Mouse (Mus musculus) kidney, postnatal 0 days (tissue): ENCODE measurements around the gene Shmt2. TPM values are rescaled to one million over a fixed set of nuclear protein-coding genes. Genes with fewer than 3 reads are reported as not detected.
A peak's percentile ranks its signal among the peaks of the same experiment; 100 is the strongest.

Source experiments
- ATAC-seq: fragments of 200-750 bp; cut with Nextera tagmentation; replicated peaks from 2 replicates; pipeline ENCODE4 v1.8.0; 2017; ENCODE audit warnings: low read depth, moderate number of reproducible peaks, moderate TSS enrichment, moderate library complexity; ENCODE audit not compliant: low FRiP score
- DNase-seq: peaks from one replicate; pipeline ENCODE4 v3.0.0-alpha.2; 2016; ENCODE audit warnings: low spot score
- H3K27ac ChIP-seq: fragments of 300-500 bp; sonication (generic); 2 replicates; pipeline ENCODE4 v1.5.1; 2014; ENCODE audit warnings: mild to moderate bottlenecking
- H3K27me3 ChIP-seq: fragments of 300-500 bp; sonication (generic); 2 replicates; pipeline ENCODE4 v1.6.1; 2014; ENCODE audit warnings: low read length, mixed read lengths; ENCODE audit not compliant: insufficient read depth
- H3K36me3 ChIP-seq: fragments of 300-500 bp; sonication (generic); 2 replicates; pipeline ENCODE4 v1.6.1; 2014; ENCODE audit warnings: low read length, mixed read lengths; ENCODE audit not compliant: insufficient read depth
- H3K4me1 ChIP-seq: fragments of 300-500 bp; sonication (generic); replicated peaks from 2 replicates; pipeline ENCODE4 v1.6.1; 2014; ENCODE audit warnings: antibody characterized with exemption, low read length, mixed read lengths; ENCODE audit not compliant: insufficient read depth
- H3K4me2 ChIP-seq: fragments of 300-500 bp; sonication (generic); 2 replicates; pipeline ENCODE4 v1.6.1; 2014; ENCODE audit warnings: mild to moderate bottlenecking, low read length, moderate library complexity, mixed read lengths
- H3K4me3 ChIP-seq: fragments of 300-500 bp; sonication (generic); replicated peaks from 2 replicates; pipeline ENCODE4 v1.5.1; 2014; ENCODE audit warnings: low read depth, low read length
- H3K9ac ChIP-seq: fragments of 300-500 bp; sonication (generic); 2 replicates; pipeline ENCODE4 v1.6.1; 2014; ENCODE audit warnings: low read depth, low read length
- H3K9me3 ChIP-seq: fragments of 300-500 bp; sonication (generic); replicated peaks from 2 replicates; pipeline ENCODE4 v1.6.1; 2016; ENCODE audit warnings: low read length, inconsistent platforms, mixed read lengths
- CTCF ChIP-seq: IDR thresholded peaks from 2 replicates; pipeline ENCODE4 v1.5.1; 2016; ENCODE audit warnings: antibody characterized with exemption, low read depth, mild to moderate bottlenecking, moderate library complexity
- WGBS: fragments of 180-500 bp; shearing (Covaris S2); extraction: QIAGEN DNeasy Blood & Tissue Kit; methylation state at CpG from one replicate; pipeline ENCODE4 v1.1.7; 2014; 5-methylcytosine and 5-hydroxymethylcytosine counted together
- polyA plus RNA-seq: library from polyadenylated mRNA; unstranded; fragments of >200 nt; fragmentation: Nextera tagmentation; extraction: Ambion mirVana; gene quantifications from 2 replicates; pipeline ENCODE4 v1.2.1, GENCODE M21; 2015

The Shmt2 gene
- polyA plus RNA-seq, 1 experiment from 2014 or later = 71.1 TPM

DNA sequence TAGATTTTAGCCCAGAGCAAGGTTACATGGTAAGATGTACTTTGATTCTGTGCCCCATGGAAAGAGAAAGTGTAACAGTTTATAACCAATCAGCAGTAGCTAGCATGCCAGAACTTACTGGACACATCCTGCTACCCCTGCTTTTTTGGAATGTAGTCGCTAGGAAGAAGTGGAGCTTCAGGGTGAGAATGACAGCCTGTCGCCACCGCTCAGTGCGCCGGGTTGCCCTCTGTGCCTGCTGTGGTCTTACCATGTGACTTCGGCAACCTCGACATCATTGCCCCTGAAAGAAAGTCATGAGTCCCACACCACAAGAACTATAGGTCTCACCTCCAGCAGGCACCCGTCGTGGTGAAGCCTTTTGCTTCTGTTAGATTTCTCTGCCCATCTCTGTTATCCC lies 49.5 kb downstream of the Shmt2 start:
- Histone ChIP-seq H3K9me3 (no peaks in the 10 kb centered on the region), H3K27me3 (no peaks in the 10 kb centered on the region), H3K9ac (no peak overlapping the region), H3K4me2 (no peak overlapping the region), H3K4me3 (no peak overlapping the region), H3K27ac (no peak overlapping the region), H3K36me3 (peaks cover 23% of the 10 kb centered on the region), H3K4me1 (no peaks in the 10 kb centered on the region; the same call in 1 of the 2 replicates)
- DNase-seq = no peak
- TF ChIP-seq CTCF = no peak
- WGBS = 86% methylated on average over 9 of the region's 9 CpGs
- ATAC-seq = no peak

DNA sequence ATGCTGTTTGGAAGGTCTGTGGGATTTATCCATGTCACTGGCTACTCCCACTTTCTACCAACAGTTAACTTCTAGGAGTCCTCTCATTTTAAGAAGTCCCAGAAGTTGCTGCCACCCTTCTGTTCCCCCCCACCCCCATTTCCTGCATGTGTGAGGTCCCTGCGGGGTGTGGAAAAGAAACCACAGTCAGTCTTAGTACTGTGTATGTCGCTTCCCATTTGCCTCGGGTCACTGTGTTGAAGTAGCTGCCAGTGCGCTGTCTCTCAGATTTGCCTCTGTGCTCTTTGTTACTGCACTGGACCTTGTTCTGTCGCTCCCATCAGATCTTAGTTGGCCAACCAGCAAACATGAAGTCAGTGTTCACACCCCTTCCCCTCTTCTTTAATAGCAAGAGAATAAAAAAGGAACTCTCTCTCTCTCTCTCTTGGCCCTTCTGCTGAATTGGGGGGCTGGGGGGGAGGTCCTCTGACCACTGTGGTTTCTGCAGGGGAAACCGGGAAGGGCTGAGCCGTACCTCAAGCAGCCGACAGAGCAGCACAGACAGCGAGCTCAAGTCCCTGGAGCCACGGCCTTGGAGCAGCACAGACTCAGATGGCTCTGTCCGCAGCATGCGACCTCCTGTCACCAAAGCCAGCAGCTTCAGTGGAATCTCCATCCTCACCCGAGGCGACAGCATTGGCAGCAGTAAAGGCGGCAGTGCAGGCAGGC lies 50.8 kb downstream of the Shmt2 start:
- H3K4me2 ChIP-seq = no peak overlapping the region

More for the DNA sequence above, 50.8 kb downstream of the Shmt2 start:
- H3K4me3 ChIP-seq = no peak overlapping the region
- no peaks in the 10 kb centered on the region for H3K27me3 ChIP-seq
- peaks cover 28% of the 10 kb centered on the region for H3K36me3 ChIP-seq
- WGBS = 54% methylated on average over 15 of the region's 15 CpGs
- DNase-seq (peak; percentile 61), ATAC-seq (no peak)
- no peak overlapping the region for H3K9ac ChIP-seq
- TF ChIP-seq CTCF = no peak
- H3K4me1 ChIP-seq = no peaks in the 10 kb centered on the region; the same call in 1 of the 2 replicates
- no peaks in the 10 kb centered on the region for H3K9me3 ChIP-seq
- peak overlapping the region; percentile 50; the same call in 1 of the 2 replicates for H3K27ac ChIP-seq

Other genes with a start within 250 kb of the Shmt2 start
- gene Mbd6, start 233.4 kb downstream of the Shmt2 start, polyA plus RNA-seq = 10.5 and 10.7 TPM in 2 replicates
- gene Mars, start 210.7 kb downstream of the Shmt2 start, polyA plus RNA-seq = 99.1 and 103 TPM in 2 replicates
- gene Arhgap9, start 200.5 kb downstream of the Shmt2 start, polyA plus RNA-seq = 3.7 and 3.8 TPM in 2 replicates
- gene Gli1, start 180.5 kb downstream of the Shmt2 start, polyA plus RNA-seq = 3.3 and 4.1 TPM in 2 replicates
- not detected in 2 replicates for gene Inhbe, start 168.0 kb downstream of the Shmt2 start, polyA plus RNA-seq
- 0.14 and 0.23 TPM in 2 replicates for gene Inhbc, start 152.0 kb downstream of the Shmt2 start, polyA plus RNA-seq
- 33.1 and 34.4 TPM in 2 replicates for gene R3hdm2, start 142.1 kb downstream of the Shmt2 start, polyA plus RNA-seq
- gene Stac3, start 20.8 kb downstream of the Shmt2 start, polyA plus RNA-seq = 0.16 and 0.31 TPM in 2 replicates
- 57.8 and 63.2 TPM in 2 replicates for gene Ndufa4l2, start 7.5 kb downstream of the Shmt2 start, polyA plus RNA-seq
- 0.93 and 1.1 TPM in 2 replicates for gene Nxph4, start 12.1 kb upstream of the Shmt2 start, polyA plus RNA-seq
- 42.6 and 44.5 TPM in 2 replicates for gene Lrp1, start 98.7 kb upstream of the Shmt2 start, polyA plus RNA-seq
- 26.2 and 27.0 TPM in 2 replicates for gene Stat6, start 120.5 kb upstream of the Shmt2 start, polyA plus RNA-seq
- gene Nemp1, start 144.5 kb upstream of the Shmt2 start, polyA plus RNA-seq = 6.6 and 6.9 TPM in 2 replicates
- gene Nab2, start 146.1 kb upstream of the Shmt2 start, polyA plus RNA-seq = 21.5 and 24.3 TPM in 2 replicates
- gene Myo1a, start 182.7 kb upstream of the Shmt2 start, polyA plus RNA-seq = 0.07 and 0.18 TPM in 2 replicates
- 2.5 and 2.6 TPM in 2 replicates for gene Tac2, start 202.0 kb upstream of the Shmt2 start, polyA plus RNA-seq
- 2.8 and 3.0 TPM in 2 replicates for gene Zbtb39, start 217.1 kb upstream of the Shmt2 start, polyA plus RNA-seq
- 8.3 and 8.9 TPM in 2 replicates for gene Gpr182, start 229.3 kb upstream of the Shmt2 start, polyA plus RNA-seq
- gene Rdh1, start 237.3 kb upstream of the Shmt2 start, polyA plus RNA-seq = 0.21 and 0.28 TPM in 2 replicates
- gene Rdh16f1, start 237.3 kb upstream of the Shmt2 start, polyA plus RNA-seq = 0.87 and 0.98 TPM in 2 replicates